Mouse (Mus musculus): ENCODE results near the gene Rtkn. TPM values are rescaled to one million over a fixed set of nuclear protein-coding genes. Genes with fewer than 3 reads are reported as not detected.

The Rtkn gene
- polyA plus RNA-seq, 1 experiment from 2014 or later: 12.6 TPM

DNA sequence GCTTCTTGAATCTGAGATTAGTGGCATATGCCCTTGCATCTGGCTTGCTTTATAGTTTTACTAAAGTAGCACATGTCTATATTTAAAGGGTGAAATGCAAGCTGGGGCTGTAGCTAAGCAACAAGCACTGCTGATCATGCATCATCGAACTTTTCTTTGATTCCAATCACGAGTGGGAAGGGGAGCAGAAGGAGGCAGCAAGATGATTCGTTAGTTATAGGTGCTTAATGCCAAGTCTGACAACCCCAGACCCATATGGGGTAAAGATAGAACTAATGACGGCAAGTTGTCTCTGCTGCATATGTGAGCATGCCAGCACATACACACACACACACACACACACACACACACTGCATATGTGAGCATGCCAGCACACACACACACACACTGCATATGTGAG lies 31.1 kb upstream of the Rtkn start:
- ATAC-seq: no peak
- Histone ChIP-seq H3K9me3 (replicated peaks) (no peaks in the 10 kb centered on the region), H3K4me3 (no peak overlapping the region), H3K27me3 (replicated peaks) (peaks cover 5% of the 10 kb centered on the region), H3K9ac (no peak overlapping the region), H3K36me3 (peaks cover 32% of the 10 kb centered on the region), H3K27ac (no peak overlapping the region), H3K4me1 (peaks cover 44% of the 10 kb centered on the region), H3K4me2 (no peak overlapping the region)
- 81% methylated on average over 4 of the region's 4 CpGs for WGBS (ENCODE audit: insufficient replicate concordance)

DNA sequence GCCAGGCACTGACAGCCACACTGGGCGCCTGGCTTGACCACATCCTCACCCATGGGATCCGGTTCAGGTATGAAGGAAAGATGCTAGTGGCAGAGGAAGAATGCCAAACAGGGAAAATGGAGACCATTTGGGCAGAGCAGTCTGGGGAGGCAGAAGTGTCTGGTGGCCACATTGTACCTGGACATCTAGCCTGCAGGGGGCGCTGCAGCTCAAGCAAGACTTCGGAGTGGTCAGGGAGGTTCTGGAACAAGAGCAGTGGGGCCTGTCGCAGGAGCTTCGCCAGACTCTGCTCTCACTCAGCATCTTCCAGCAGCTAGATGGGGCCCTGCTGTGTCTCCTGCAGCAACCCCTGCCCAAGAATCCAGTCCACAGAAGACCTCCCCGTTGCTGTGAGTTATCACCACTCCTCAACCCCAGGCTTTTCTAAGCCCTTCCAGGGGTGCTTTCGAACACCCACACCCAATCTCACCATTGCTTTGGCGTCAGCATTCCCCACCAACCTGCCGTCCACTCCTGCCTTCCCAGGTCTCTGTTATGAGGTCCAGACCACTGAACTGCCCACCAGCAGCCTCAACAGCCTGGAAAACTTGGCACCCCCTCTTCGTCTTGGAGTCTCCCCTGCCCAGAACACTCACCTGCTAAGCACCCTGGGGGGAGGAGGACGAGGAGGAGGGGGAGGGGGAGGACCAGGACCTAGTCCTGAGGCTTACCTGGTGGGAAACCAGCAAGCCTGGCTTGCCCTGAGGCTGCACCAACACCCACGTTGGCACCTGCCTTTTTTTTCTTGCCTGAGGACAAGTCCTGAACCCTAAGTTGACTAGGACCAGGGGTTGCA lies 27.5 kb upstream of the Rtkn start:
- H3K36me3 ChIP-seq: peaks cover 48% of the 10 kb centered on the region
- peak; percentile 45 for ATAC-seq
- no peaks in the 10 kb centered on the region for H3K27me3 ChIP-seq (replicated peaks)
- peak overlapping the region; percentile 78 for H3K4me3 ChIP-seq
- WGBS (ENCODE audit: insufficient replicate concordance): 35% methylated on average over 13 of the region's 13 CpGs
- H3K27ac ChIP-seq: peak overlapping the region; percentile 92
- peaks cover 56% of the 10 kb centered on the region for H3K4me1 ChIP-seq
- peak overlapping the region; percentile 80 for H3K4me2 ChIP-seq
- H3K9ac ChIP-seq: peak overlapping the region; percentile 93
- no peaks in the 10 kb centered on the region for H3K9me3 ChIP-seq (replicated peaks)

- H3K4me3 ChIP-seq: peak within 1 kb of the TSS; percentile 78
- peak within 1 kb of the TSS; percentile 80 for H3K4me2 ChIP-seq
- H3K9me3 ChIP-seq (replicated peaks): no peaks in the 10 kb centered on the region
- under 1% methylated on average over 76 of the region's 76 CpGs for WGBS (ENCODE audit: insufficient replicate concordance)
- H3K27ac ChIP-seq: peak within 1 kb of the TSS; percentile 92
- peak; percentile 82 for ATAC-seq
- H3K9ac ChIP-seq: peak within 1 kb of the TSS; percentile 93
- H3K27me3 ChIP-seq (replicated peaks): no peaks in the 10 kb centered on the region
- H3K4me1 ChIP-seq: peaks cover 55% of the 10 kb centered on the region
- peaks cover 42% of the 10 kb centered on the region for H3K36me3 ChIP-seq
Observed at GRCm38 (mm10) chr6:83108762-83109668, 26.2 kb upstream of the Rtkn start, which contains the start of gene Mrpl53. Gene Mrpl53 (plus strand): TSS chr6:83109040.

GRCm38 (mm10) chr6:83111510-83112136 lies 23.6 kb upstream of the Rtkn start:
- peak overlapping the region; percentile 54 for H3K27ac ChIP-seq
- WGBS (ENCODE audit: insufficient replicate concordance): 55% methylated on average over 4 of the region's 4 CpGs
- peaks cover 73% of the 10 kb centered on the region for H3K4me1 ChIP-seq
- H3K4me3 ChIP-seq: no peak overlapping the region
- H3K27me3 ChIP-seq (replicated peaks): no peaks in the 10 kb centered on the region
- no peaks in the 10 kb centered on the region for H3K9me3 ChIP-seq (replicated peaks)
- H3K36me3 ChIP-seq: peaks cover 25% of the 10 kb centered on the region
- no peak for ATAC-seq
- H3K4me2 ChIP-seq: peak overlapping the region; percentile 80; the same call in 1 of the 2 replicates
- no peak overlapping the region for H3K9ac ChIP-seq

GRCm38 (mm10) chr6:83115011-83115671 lies 20.1 kb upstream of the Rtkn start, which contains the start of gene Mogs:
Gene Mogs (plus strand): TSS chr6:83115496.
- peak within 1 kb of the TSS; percentile 96 for H3K9ac ChIP-seq
- no peaks in the 10 kb centered on the region for H3K27me3 ChIP-seq (replicated peaks)
- peak; percentile 91 for ATAC-seq
- H3K4me1 ChIP-seq: peaks cover 83% of the 10 kb centered on the region
- H3K4me3 ChIP-seq: peak within 1 kb of the TSS; percentile 86
- H3K36me3 ChIP-seq: peaks cover 48% of the 10 kb centered on the region
- H3K4me2 ChIP-seq: peak within 1 kb of the TSS; percentile 95
- WGBS (ENCODE audit: insufficient replicate concordance): 2% methylated on average over 56 of the region's 58 CpGs
- peak within 1 kb of the TSS; percentile 88 for H3K27ac ChIP-seq
- no peaks in the 10 kb centered on the region for H3K9me3 ChIP-seq (replicated peaks)

DNA sequence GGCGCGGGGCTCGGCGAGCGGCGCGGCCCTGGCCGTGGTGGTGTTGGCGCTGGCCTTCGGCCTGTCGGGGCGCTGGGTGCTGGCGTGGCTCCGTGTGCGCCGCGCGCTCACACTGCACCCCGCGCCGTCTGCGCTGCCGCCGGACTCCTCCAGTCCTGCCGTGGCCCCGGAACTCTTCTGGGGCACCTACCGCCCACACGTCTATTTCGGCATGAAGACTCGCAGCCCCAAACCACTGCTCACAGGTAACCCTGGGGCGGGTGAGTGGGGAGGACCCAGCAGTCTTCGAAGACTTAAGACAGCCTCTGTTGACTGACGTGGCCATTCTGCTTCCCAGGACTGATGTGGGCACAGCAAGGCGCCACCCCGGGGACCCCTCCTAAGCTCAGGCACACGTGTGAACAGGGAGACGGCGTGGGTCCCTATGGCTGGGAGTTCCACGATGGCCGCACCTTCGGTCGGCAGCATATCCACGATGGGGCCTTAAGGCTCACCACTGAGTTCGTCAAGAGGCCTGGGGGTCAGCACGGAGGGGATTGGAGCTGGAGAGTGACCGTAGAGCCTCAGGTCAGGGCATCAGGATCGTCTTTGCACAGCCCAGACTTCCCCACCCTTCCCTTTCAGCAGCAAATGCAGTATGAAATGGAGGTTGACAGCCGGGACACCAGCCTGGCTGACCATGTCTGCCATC lies 19.4 kb upstream of the Rtkn start:
- Histone ChIP-seq H3K4me3 (peak overlapping the region; percentile 86), H3K27ac (peak overlapping the region; percentile 88), H3K27me3 (replicated peaks) (no peaks in the 10 kb centered on the region), H3K4me2 (peak overlapping the region; percentile 95), H3K9me3 (replicated peaks) (no peaks in the 10 kb centered on the region), H3K9ac (peak overlapping the region; percentile 96), H3K4me1 (peaks cover 83% of the 10 kb centered on the region), H3K36me3 (peaks cover 41% of the 10 kb centered on the region)
- peak; percentile 53 for ATAC-seq
- under 1% methylated on average over 45 of the region's 48 CpGs for WGBS (ENCODE audit: insufficient replicate concordance)

GRCm38 (mm10) chr6:83116373-83117164 lies 18.7 kb upstream of the Rtkn start:
- H3K36me3 ChIP-seq: peaks cover 34% of the 10 kb centered on the region
- 71% methylated on average over 11 of the region's 11 CpGs for WGBS (ENCODE audit: insufficient replicate concordance)
- peak overlapping the region; percentile 95 for H3K4me2 ChIP-seq
- no peaks in the 10 kb centered on the region for H3K9me3 ChIP-seq (replicated peaks)
- peaks cover 77% of the 10 kb centered on the region for H3K4me1 ChIP-seq
- peak overlapping the region; percentile 96 for H3K9ac ChIP-seq
- no peak for ATAC-seq
- peak overlapping the region; percentile 88 for H3K27ac ChIP-seq
- H3K27me3 ChIP-seq (replicated peaks): no peaks in the 10 kb centered on the region
- peak overlapping the region; percentile 86 for H3K4me3 ChIP-seq

GRCm38 (mm10) chr6:83117165-83117438 lies 18.2 kb upstream of the Rtkn start:
- Histone ChIP-seq H3K9ac (peak overlapping the region; percentile 96; the same call in 1 of the 2 replicates), H3K4me1 (peaks cover 73% of the 10 kb centered on the region), H3K4me2 (peak overlapping the region; percentile 95), H3K9me3 (replicated peaks) (no peaks in the 10 kb centered on the region), H3K27me3 (replicated peaks) (no peaks in the 10 kb centered on the region), H3K36me3 (peaks cover 33% of the 10 kb centered on the region), H3K27ac (peak overlapping the region; percentile 88; the same call in 1 of the 2 replicates), H3K4me3 (no peak overlapping the region)
- no peak for ATAC-seq
- 87% methylated on average over 4 of the region's 4 CpGs for WGBS (ENCODE audit: insufficient replicate concordance)

GRCm38 (mm10) chr6:83117616-83118015 lies 17.6 kb upstream of the Rtkn start:
- Histone ChIP-seq H3K4me2 (peak overlapping the region; percentile 95; the same call in 1 of the 2 replicates), H3K4me1 (peaks cover 74% of the 10 kb centered on the region), H3K9ac (no peak overlapping the region), H3K9me3 (replicated peaks) (no peaks in the 10 kb centered on the region), H3K27ac (0 out of 2 replicates have a peak overlapping the region, but pooled peaks have one; percentile 42), H3K27me3 (replicated peaks) (no peaks in the 10 kb centered on the region), H3K4me3 (no peak overlapping the region), H3K36me3 (peaks cover 33% of the 10 kb centered on the region)
- WGBS (ENCODE audit: insufficient replicate concordance): 85% methylated on average over 13 of the region's 13 CpGs
- no peak for ATAC-seq

GRCm38 (mm10) chr6:83118369-83118768 lies 16.9 kb upstream of the Rtkn start:
- H3K4me3 ChIP-seq: no peak overlapping the region
- no peak overlapping the region for H3K9ac ChIP-seq
- H3K9me3 ChIP-seq (replicated peaks): no peaks in the 10 kb centered on the region
- peaks cover 38% of the 10 kb centered on the region for H3K36me3 ChIP-seq
- H3K27me3 ChIP-seq (replicated peaks): no peaks in the 10 kb centered on the region
- H3K4me1 ChIP-seq: peaks cover 80% of the 10 kb centered on the region
- no peak overlapping the region for H3K4me2 ChIP-seq
- no peak for ATAC-seq
- WGBS (ENCODE audit: insufficient replicate concordance): 79% methylated on average over 11 of the region's 11 CpGs
- peak overlapping the region; percentile 0; the same call in 1 of the 2 replicates for H3K27ac ChIP-seq

Data from liver, embryonic 12.5 days (tissue).